Mouse (Mus musculus) midbrain, embryonic 14.5 days (tissue): ENCODE results near the gene Cgnl1. TPM values are rescaled to one million over a fixed set of nuclear protein-coding genes. Genes with fewer than 3 reads are reported as not detected.

ENCODE experiments used
- ATAC-seq: fragments of 200-750 bp; cut with Nextera tagmentation; 2 replicates; pipeline ENCODE4 v1.8.0; 2017; ENCODE audit warnings: moderate number of reproducible peaks, moderate library complexity; ENCODE audit not compliant: low FRiP score, low TSS enrichment
- DNase-seq: peaks from one replicate; pipeline ENCODE4 v3.0.0-alpha.2; 2015
- H3K27ac ChIP-seq: fragments of 300-500 bp; sonication (generic); replicated peaks from 2 replicates; pipeline ENCODE4 v1.5.1; 2014; ENCODE audit warnings: mild to moderate bottlenecking, low read depth, low read length, moderate library complexity
- H3K27me3 ChIP-seq: fragments of 300-500 bp; sonication (generic); 2 replicates; pipeline ENCODE4 v1.6.1; 2014; ENCODE audit warnings: low read length, control low read depth, mixed read lengths; ENCODE audit not compliant: control insufficient read depth, insufficient read depth
- H3K36me3 ChIP-seq: fragments of 300-500 bp; sonication (generic); 2 replicates; pipeline ENCODE4 v1.6.1; 2014; ENCODE audit warnings: low read length, control low read depth; ENCODE audit not compliant: control insufficient read depth, insufficient read depth
- H3K4me1 ChIP-seq: fragments of 300-500 bp; sonication (generic); 2 replicates; pipeline ENCODE4 v1.6.1; 2014; ENCODE audit warnings: mild to moderate bottlenecking, antibody characterized with exemption, low read length, control low read depth; ENCODE audit not compliant: control insufficient read depth, insufficient read depth
- H3K4me2 ChIP-seq: fragments of 300-500 bp; sonication (generic); 2 replicates; pipeline ENCODE4 v1.6.1; 2014; ENCODE audit warnings: mild to moderate bottlenecking, low read length, moderate library complexity
- H3K4me3 ChIP-seq: fragments of 300-500 bp; sonication (generic); replicated peaks from 2 replicates; pipeline ENCODE4 v1.5.1; 2014; ENCODE audit warnings: low read depth, low read length
- H3K9ac ChIP-seq: fragments of 300-500 bp; sonication (generic); replicated peaks from 2 replicates; pipeline ENCODE4 v1.6.1; 2014; ENCODE audit warnings: mild to moderate bottlenecking, low read length, moderate library complexity
- H3K9me3 ChIP-seq: fragments of 300-500 bp; sonication (generic); 2 replicates; pipeline ENCODE4 v1.6.1; 2016; ENCODE audit warnings: low read length, control low read depth, mixed read lengths; ENCODE audit not compliant: control insufficient read depth
- WGBS: fragments of 180-500 bp; shearing (Covaris S2); extraction: QIAGEN DNeasy Blood & Tissue Kit; methylation state at CpG from one replicate; pipeline ENCODE4 v1.1.7; 2014; 5-methylcytosine and 5-hydroxymethylcytosine counted together
- polyA plus RNA-seq: library from polyadenylated mRNA; unstranded; fragments of >200 nt; fragmentation: Nextera tagmentation; extraction: Ambion mirVana; gene quantifications from 2 replicates; pipeline ENCODE4 v1.2.1, GENCODE M21; 2014

Gene Cgnl1
- polyA plus RNA-seq, 1 experiment from 2014 or later: 4.4 TPM

GRCm38 (mm10) chr9:71696762-71697161 is 74.6 kb downstream of the Cgnl1 start:
- ATAC-seq (no peak), DNase-seq (no peak)
- Histone ChIP-seq H3K4me3 (no peak overlapping the region), H3K36me3 (no peaks in the 10 kb centered on the region), H3K4me2 (no peak overlapping the region), H3K27ac (no peak overlapping the region), H3K27me3 (no peaks in the 10 kb centered on the region), H3K9ac (no peak overlapping the region), H3K4me1 (no peaks in the 10 kb centered on the region), H3K9me3 (no peaks in the 10 kb centered on the region)
- WGBS: 90% methylated on average over 6 of the region's 6 CpGs

DNA sequence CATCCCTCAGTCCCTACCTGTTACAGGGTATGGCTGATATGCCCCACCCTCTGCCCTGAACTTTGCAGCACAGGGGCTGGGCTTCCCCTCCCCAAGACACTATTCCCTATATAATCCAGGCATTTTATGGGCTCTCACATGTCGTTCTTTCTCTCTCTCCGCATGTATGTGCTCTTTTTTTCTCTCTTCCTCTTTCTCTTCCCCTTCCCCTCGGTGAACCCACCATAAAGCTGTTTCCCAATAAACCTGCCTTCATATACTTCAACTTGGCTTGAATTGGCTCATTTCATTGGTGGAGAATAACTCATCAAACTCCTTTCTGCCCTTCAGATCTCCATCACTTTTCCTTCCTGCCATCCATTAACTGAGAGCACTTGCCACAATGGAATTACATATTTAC is 76.3 kb downstream of the Cgnl1 start:
- WGBS: 88% methylated on average over 3 of the region's 3 CpGs
- no peak overlapping the region for H3K9ac ChIP-seq
- H3K4me3 ChIP-seq: no peak overlapping the region
- no peaks in the 10 kb centered on the region for H3K4me1 ChIP-seq
- ATAC-seq (no peak), DNase-seq (no peak)
- no peaks in the 10 kb centered on the region for H3K36me3 ChIP-seq
- no peak overlapping the region for H3K4me2 ChIP-seq
- no peaks in the 10 kb centered on the region for H3K27me3 ChIP-seq
- H3K27ac ChIP-seq: no peak overlapping the region
- H3K9me3 ChIP-seq: no peaks in the 10 kb centered on the region

- Histone ChIP-seq H3K9ac (no peak overlapping the region), H3K27me3 (no peaks in the 10 kb centered on the region), H3K27ac (no peak overlapping the region), H3K4me3 (no peak overlapping the region), H3K4me2 (no peak overlapping the region), H3K9me3 (no peaks in the 10 kb centered on the region), H3K36me3 (no peaks in the 10 kb centered on the region), H3K4me1 (no peaks in the 10 kb centered on the region)
- ATAC-seq (no peak), DNase-seq (no peak)
- 50% methylated on average over 4 of the region's 4 CpGs for WGBS
These were observed 77.2 kb downstream of the Cgnl1 start for GRCm38 (mm10) chr9:71694223-71694622.

GRCm38 (mm10) chr9:71693771-71694170 is 77.6 kb downstream of the Cgnl1 start:
- no peak overlapping the region for H3K9ac ChIP-seq

DNA sequence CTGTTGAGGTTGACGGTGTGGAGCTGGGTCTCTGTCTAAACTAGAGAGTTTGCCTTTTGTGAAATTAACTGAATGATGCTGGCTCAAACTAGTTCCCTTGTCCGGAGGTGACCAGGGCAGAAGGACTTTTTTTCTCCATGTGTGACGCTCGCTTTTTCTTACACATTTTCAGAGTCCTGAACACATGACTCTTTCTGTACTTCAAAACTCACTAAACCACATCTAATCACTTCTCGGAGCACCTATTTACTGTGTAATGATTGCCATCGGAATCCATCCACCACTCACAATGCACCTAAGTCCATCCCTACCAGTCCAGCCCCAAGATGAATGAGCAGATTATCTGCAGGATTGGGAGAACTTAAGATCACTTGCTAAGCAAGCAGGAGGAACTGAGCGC is 79.2 kb downstream of the Cgnl1 start:
- H3K27ac ChIP-seq: no peak overlapping the region
- no peaks in the 10 kb centered on the region for H3K27me3 ChIP-seq
- WGBS: 68% methylated on average over 7 of the region's 7 CpGs
- H3K9me3 ChIP-seq: no peaks in the 10 kb centered on the region
- H3K36me3 ChIP-seq: no peaks in the 10 kb centered on the region
- no peak for ATAC-seq
- no peak overlapping the region for H3K9ac ChIP-seq
- H3K4me2 ChIP-seq: no peak overlapping the region
- no peaks in the 10 kb centered on the region for H3K4me1 ChIP-seq
- DNase-seq: no peak
- H3K4me3 ChIP-seq: no peak overlapping the region

More at GRCm38 (mm10) chr9:71693771-71694170, 77.6 kb downstream of the Cgnl1 start:
- Histone ChIP-seq H3K4me3 (no peak overlapping the region), H3K4me2 (no peak overlapping the region), H3K4me1 (no peaks in the 10 kb centered on the region), H3K27me3 (no peaks in the 10 kb centered on the region), H3K9me3 (no peaks in the 10 kb centered on the region), H3K27ac (no peak overlapping the region), H3K36me3 (no peaks in the 10 kb centered on the region)
- ATAC-seq: no peak
- WGBS: 44% methylated on average over 4 of the region's 4 CpGs
- DNase-seq: no peak

DNA sequence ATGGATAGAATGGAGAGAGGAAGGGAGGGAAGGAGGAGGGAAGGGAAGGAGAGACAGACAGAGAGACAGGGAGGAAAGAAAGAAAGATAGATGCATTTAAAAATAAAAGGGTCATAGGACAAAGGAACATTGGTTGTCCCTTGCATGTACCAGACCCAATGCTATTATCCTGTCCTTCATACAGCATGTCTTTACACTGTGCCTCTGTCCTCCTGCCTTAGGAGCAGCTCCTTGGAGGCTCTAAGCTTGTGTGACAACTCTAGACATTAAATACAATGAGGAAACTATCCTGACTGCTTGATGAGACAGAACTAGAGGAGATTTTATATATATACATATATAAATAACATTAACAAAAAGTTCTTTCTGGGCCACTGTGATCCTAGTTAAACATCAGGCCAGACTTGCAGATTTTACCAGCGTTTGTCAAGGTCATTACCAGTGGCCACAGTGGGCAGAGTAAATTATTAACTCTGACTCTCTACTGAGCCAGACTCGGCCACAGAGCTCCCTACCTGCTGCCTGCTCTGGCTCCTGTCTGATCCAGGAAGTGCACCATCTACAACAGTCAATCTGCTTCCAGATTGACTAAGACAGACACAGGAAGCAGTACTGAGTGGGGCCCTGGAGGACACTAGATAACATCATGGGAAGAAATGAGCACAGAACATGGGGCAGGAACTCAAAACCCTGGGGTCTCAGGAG is 81.9 kb downstream of the Cgnl1 start:
- no peak overlapping the region for H3K9ac ChIP-seq
- ATAC-seq (no peak), DNase-seq (no peak)
- H3K4me2 ChIP-seq: no peak overlapping the region
- no peaks in the 10 kb centered on the region for H3K9me3 ChIP-seq
- H3K36me3 ChIP-seq: no peaks in the 10 kb centered on the region
- H3K4me3 ChIP-seq: no peak overlapping the region
- H3K4me1 ChIP-seq: no peaks in the 10 kb centered on the region
- no peaks in the 10 kb centered on the region for H3K27me3 ChIP-seq
- WGBS: 72% methylated on average over 2 of the region's 2 CpGs
- no peak overlapping the region for H3K27ac ChIP-seq

DNA sequence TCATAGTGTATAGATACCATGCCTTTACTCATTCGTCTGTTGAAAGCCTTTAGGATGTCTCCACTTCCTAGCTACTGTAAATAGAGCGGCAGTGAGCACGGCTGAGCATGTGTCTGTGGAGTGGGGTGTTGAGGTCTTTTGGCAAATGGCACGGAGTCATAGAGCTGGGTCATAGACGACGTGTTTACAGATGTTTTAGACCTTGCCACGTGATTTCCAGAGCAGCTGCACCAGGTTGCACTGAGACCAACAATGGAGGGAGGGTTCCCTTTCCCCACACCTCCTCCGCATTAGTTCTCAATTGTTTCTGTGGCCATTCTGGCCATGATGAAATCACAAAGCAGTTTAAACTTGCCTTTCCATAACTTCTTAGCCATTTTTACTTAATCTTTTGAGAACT is 84.9 kb downstream of the Cgnl1 start:
- ATAC-seq (no peak), DNase-seq (no peak)
- no peak overlapping the region for H3K27ac ChIP-seq
- no peaks in the 10 kb centered on the region for H3K27me3 ChIP-seq
- no peaks in the 10 kb centered on the region for H3K36me3 ChIP-seq
- H3K4me1 ChIP-seq: no peaks in the 10 kb centered on the region
- WGBS: 92% methylated on average over 8 of the region's 8 CpGs
- H3K9ac ChIP-seq: no peak overlapping the region
- no peak overlapping the region for H3K4me3 ChIP-seq
- no peaks in the 10 kb centered on the region for H3K9me3 ChIP-seq
- H3K4me2 ChIP-seq: no peak overlapping the region

DNA sequence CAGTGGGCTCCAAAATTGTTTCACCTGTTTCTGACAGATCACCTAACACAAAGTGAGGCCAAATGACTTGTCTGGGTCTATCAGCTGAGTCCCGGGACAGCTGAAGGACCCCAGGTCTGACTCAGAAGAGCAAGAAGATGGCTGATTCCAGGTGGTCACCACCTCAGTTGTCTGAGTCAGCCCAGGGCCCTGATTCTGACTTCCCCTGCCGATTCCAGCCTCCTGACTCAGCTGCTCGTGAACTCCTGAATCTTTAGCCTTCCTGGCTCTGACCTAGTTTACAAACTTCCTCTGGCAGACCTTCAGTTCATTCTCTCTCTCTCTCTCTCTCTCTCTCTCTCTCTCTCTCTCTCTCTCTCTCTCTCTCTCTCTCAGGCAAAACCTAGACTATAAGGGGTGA is 86.6 kb downstream of the Cgnl1 start:
- DNase-seq (no peak), ATAC-seq (no peak)
- no peaks in the 10 kb centered on the region for H3K36me3 ChIP-seq
- H3K4me3 ChIP-seq: no peak overlapping the region
- H3K9me3 ChIP-seq: no peaks in the 10 kb centered on the region
- no peaks in the 10 kb centered on the region for H3K4me1 ChIP-seq
- H3K27me3 ChIP-seq: no peaks in the 10 kb centered on the region
- no peak overlapping the region for H3K9ac ChIP-seq
- H3K27ac ChIP-seq: no peak overlapping the region
- H3K4me2 ChIP-seq: no peak overlapping the region
- 80% methylated on average over 3 of the region's 3 CpGs for WGBS

GRCm38 (mm10) chr9:71680381-71680780 is 91.0 kb downstream of the Cgnl1 start:
- Histone ChIP-seq H3K9me3 (no peaks in the 10 kb centered on the region), H3K4me2 (no peak overlapping the region), H3K36me3 (no peaks in the 10 kb centered on the region), H3K4me1 (no peaks in the 10 kb centered on the region), H3K27me3 (no peaks in the 10 kb centered on the region), H3K4me3 (no peak overlapping the region), H3K27ac (no peak overlapping the region), H3K9ac (no peak overlapping the region)
- no peak for ATAC-seq
- DNase-seq: no peak
- 94% methylated on average over 9 of the region's 9 CpGs for WGBS
